Mouse (Mus musculus) spleen, adult 2 months (tissue): ENCODE data around the gene Shtn1.

Experiments
- CTCF ChIP-seq: fragments of 200-500 bp; IDR thresholded peaks from 2 replicates; pipeline ENCODE4 v1.5.1; 2011; ENCODE audit warnings: mild to moderate bottlenecking, inconsistent platforms; ENCODE audit not compliant: insufficient read depth, insufficient read length, insufficient replicate concordance; ENCODE audit errors: extremely low read depth
- POLR2A ChIP-seq: fragments of 200-500 bp; IDR thresholded peaks from 2 replicates; pipeline ENCODE4 v1.6.1; 2011; ENCODE audit warnings: low read depth, low read length, inconsistent platforms

GRCm38 (mm10) chr19:58951521-58951920 lies 124.4 kb downstream of the Shtn1 start:
- no peak for TF ChIP-seq CTCF
- TF ChIP-seq POLR2A: no peak
